Mouse (Mus musculus) bone marrow macrophage, adult 2 months (primary cell): Measurements from ENCODE around the gene Armcx6.
"Not testable (repeated sequence)": the region's sequence is repeated elsewhere in the genome, so short reads cannot be mapped to it uniquely, and the experiment has no call there.

Experiments used
- CTCF ChIP-seq: IDR thresholded peaks from 2 replicates; pipeline ENCODE4 v1.5.1; 2012; ENCODE audit warnings: low read depth, mild to moderate bottlenecking, low read length, moderate library complexity
- POLR2A ChIP-seq: IDR thresholded peaks from 2 replicates; pipeline ENCODE4 v1.6.1; 2012; ENCODE audit warnings: mild to moderate bottlenecking, low read depth, low read length, borderline replicate concordance

GRCm38 (mm10) chrX:134723762-134724161, 27.5 kb downstream of the Armcx6 start:
- not testable (repeated sequence) for TF ChIP-seq CTCF, POLR2A
